Mouse (Mus musculus): ENCODE measurements at regions not wholly inside any gene's neighbourhood (a gene's known extent, or its start where the extent isn't known, plus 50 kb on each side); places are given as distances from the start of the nearest gene placed in this dataset.

GRCm38 (mm10) chr4:94235650-94236206 lies 320.6 kb upstream of the Gm10306 start:
- TF ChIP-seq CTCF (IDR thresholded peaks at IDR 0.05; ENCODE audit: borderline replicate concordance, insufficient read depth, low read depth, low read length) = no peak
- no peak for TF ChIP-seq POLR2A (IDR thresholded peaks at IDR 0.05; ENCODE audit: borderline replicate concordance, insufficient read depth, low read length)
